ENCODE assay signal across 8 mouse cellular contexts in genomic region chr7:13033451-13034147, GRCm38 (mm10). TPM values are rescaled to one million over a fixed set of nuclear protein-coding genes. Genes with fewer than 3 reads are reported as not detected.
DNase-seq lines count a peak whose midpoint lies in the region; ATAC-seq and TF ChIP-seq lines count a peak whose summit lies in the region.

No protein-coding gene starts in this region.

- H3K27me3 ChIP-seq in megakaryocyte, embryonic 14.5 days (replicated peaks), result no peaks in the 10 kb centered on the region
- no peaks in the 10 kb centered on the region for H3K27me3 ChIP-seq in limb, embryonic 11.5 days (ENCODE audit: control insufficient read depth, insufficient read depth, low read length)
- no peaks in the 10 kb centered on the region for H3K27me3 ChIP-seq in small intestine, adult 2 months (ENCODE audit: control insufficient read depth, insufficient read depth, low read length)

- peak overlapping the region; percentile 86; the same call in 1 of the 2 replicates for H3K27ac ChIP-seq in limb, embryonic 11.5 days (replicated peaks; ENCODE audit: low read depth, low read length)
- H3K27ac ChIP-seq in small intestine, adult 2 months (ENCODE audit: insufficient read depth, low read depth, low read length), result peak overlapping the region; percentile 97

- peaks cover 69% of the 10 kb centered on the region for H3K4me1 ChIP-seq in megakaryocyte, embryonic 14.5 days
- H3K4me1 ChIP-seq in limb, embryonic 11.5 days (ENCODE audit: control insufficient read depth, insufficient read depth, low read length), result peaks cover 12% of the 10 kb centered on the region
- peaks cover 13% of the 10 kb centered on the region for H3K4me1 ChIP-seq in small intestine, adult 2 months (ENCODE audit: control insufficient read depth, insufficient read depth, insufficient read length, low read length)

- DNase-seq in cerebellum, adult 11 months, result peak; percentile 31
- DNase-seq in cerebellum, adult 9-11 months, result no peak
- DNase-seq in limb, embryonic 11.5 days (ENCODE audit: low spot score), result no peak
- DNase-seq in spleen, adult 18-20 months, result no peak
- DNase-seq in kidney, adult 8-10 months, result no peak

- no peak for TF ChIP-seq CTCF in small intestine, adult 2 months (IDR thresholded peaks at IDR 0.05; ENCODE audit: extremely low read depth, insufficient read length, insufficient replicate concordance, low read depth, low read length)

- WGBS in limb, embryonic 11.5 days, result 51% methylated on average over 13 of the region's 13 CpGs
- WGBS in small intestine, adult 2 months, result 21% methylated on average over 13 of the region's 13 CpGs

- H3K9me3 ChIP-seq in megakaryocyte, embryonic 14.5 days, result no peaks in the 10 kb centered on the region
- no peaks in the 10 kb centered on the region for H3K9me3 ChIP-seq in limb, embryonic 11.5 days (ENCODE audit: control insufficient read depth, low read length)

- peaks cover 72% of the 10 kb centered on the region for H3K36me3 ChIP-seq in megakaryocyte, embryonic 14.5 days (replicated peaks; ENCODE audit: low read length)
- peaks cover 43% of the 10 kb centered on the region for H3K36me3 ChIP-seq in limb, embryonic 11.5 days (ENCODE audit: control insufficient read depth, insufficient read depth, low read length)
- H3K36me3 ChIP-seq in small intestine, adult 2 months (ENCODE audit: control insufficient read depth, insufficient read depth, low read length), result peaks cover 46% of the 10 kb centered on the region

- H3K4me3 ChIP-seq in megakaryocyte, embryonic 14.5 days (replicated peaks), result peak overlapping the region; percentile 100
- H3K4me3 ChIP-seq in limb, embryonic 11.5 days (ENCODE audit: low read depth, low read length), result peak overlapping the region; percentile 50
- H3K4me3 ChIP-seq in small intestine, adult 2 months (ENCODE audit: low read depth, low read length), result peak overlapping the region; percentile 88

- ATAC-seq in megakaryocyte, adult 5-6 weeks (ENCODE audit: poor library complexity, severe bottlenecking), result no peak
- no peak for ATAC-seq in limb, embryonic 11.5 days (ENCODE audit: insufficient number of reproducible peaks, low FRiP score, low TSS enrichment, low read depth)

- no peak for TF ChIP-seq POLR2A in small intestine, adult 2 months (IDR thresholded peaks at IDR 0.05; ENCODE audit: low read depth, low read length)

- H3K9ac ChIP-seq in limb, embryonic 11.5 days (ENCODE audit: low read length), result peak overlapping the region; percentile 80

- peak overlapping the region; percentile 77 for H3K4me2 ChIP-seq in limb, embryonic 11.5 days (ENCODE audit: low read depth, severe bottlenecking)

RNA-seq across cellular contexts. Expression of gene Chmp2a, which starts 1.0 kb away (rescaled TPM):
- 404 and 592 TPM in 2 replicates for polyA plus RNA-seq in megakaryocyte, embryonic 14.5 days (2012; ENCODE audit: insufficient read depth, low replicate concordance)
- total RNA-seq in megakaryocyte, adult 5-6 weeks (2015), result 239 and 269 TPM in 2 replicates
- 272 and 348 TPM in 2 replicates for total RNA-seq in megakaryocyte, adult 5-6 weeks (2017)
- polyA plus RNA-seq in limb, embryonic 11.5 days (2014; fragmentation: Nextera tagmentation; extraction: Ambion mirVana), result 84.2 and 93.8 TPM in 2 replicates
- polyA plus RNA-seq in small intestine, adult 2 months (2012; rRNA removed), result 58.3 and 102 TPM in 2 replicates

RNA-seq across cellular contexts. Expression of gene Ube2m, which starts 4.5 kb away (rescaled TPM):
- 283 and 366 TPM in 2 replicates for polyA plus RNA-seq in megakaryocyte, embryonic 14.5 days (2012; ENCODE audit: insufficient read depth, low replicate concordance)
- total RNA-seq in megakaryocyte, adult 5-6 weeks (2015), result 92.1 and 97.9 TPM in 2 replicates
- total RNA-seq in megakaryocyte, adult 5-6 weeks (2017), result 86.1 and 101 TPM in 2 replicates
- 199 TPM in 2 replicates for polyA plus RNA-seq in limb, embryonic 11.5 days (2014; fragmentation: Nextera tagmentation; extraction: Ambion mirVana)
- 56.0 and 93.7 TPM in 2 replicates for polyA plus RNA-seq in small intestine, adult 2 months (2012; rRNA removed)

RNA-seq across cellular contexts. Expression of gene Mzf1, which starts 21.0 kb away (rescaled TPM):
- polyA plus RNA-seq in megakaryocyte, embryonic 14.5 days (2012; ENCODE audit: insufficient read depth, low replicate concordance), result 1.6 and 6.1 TPM in 2 replicates
- 0.16 and 0.52 TPM in 2 replicates for total RNA-seq in megakaryocyte, adult 5-6 weeks (2015)
- total RNA-seq in megakaryocyte, adult 5-6 weeks (2017), result 0.29 and 0.45 TPM in 2 replicates
- polyA plus RNA-seq in limb, embryonic 11.5 days (2014; fragmentation: Nextera tagmentation; extraction: Ambion mirVana), result 2.3 TPM in 2 replicates
- polyA plus RNA-seq in small intestine, adult 2 months (2012; rRNA removed), result 0.66 and 0.95 TPM in 2 replicates

RNA-seq across cellular contexts. Expression of gene Zbtb45, which starts 23.8 kb away (rescaled TPM):
- 52.8 and 179 TPM in 2 replicates for polyA plus RNA-seq in megakaryocyte, embryonic 14.5 days (2012; ENCODE audit: insufficient read depth, low replicate concordance)
- total RNA-seq in megakaryocyte, adult 5-6 weeks (2015), result 7.4 and 11.0 TPM in 2 replicates
- total RNA-seq in megakaryocyte, adult 5-6 weeks (2017), result 6.6 and 9.5 TPM in 2 replicates
- 30.6 and 31.5 TPM in 2 replicates for polyA plus RNA-seq in limb, embryonic 11.5 days (2014; fragmentation: Nextera tagmentation; extraction: Ambion mirVana)
- polyA plus RNA-seq in small intestine, adult 2 months (2012; rRNA removed), result 22.1 and 46.2 TPM in 2 replicates

RNA-seq across cellular contexts. Expression of gene Trim28, which starts 34.7 kb away (rescaled TPM):
- polyA plus RNA-seq in megakaryocyte, embryonic 14.5 days (2012; ENCODE audit: insufficient read depth, low replicate concordance), result 55.5 and 236 TPM in 2 replicates
- total RNA-seq in megakaryocyte, adult 5-6 weeks (2015), result 137 and 186 TPM in 2 replicates
- total RNA-seq in megakaryocyte, adult 5-6 weeks (2017), result 207 and 222 TPM in 2 replicates
- polyA plus RNA-seq in limb, embryonic 11.5 days (2014; fragmentation: Nextera tagmentation; extraction: Ambion mirVana), result 610 and 647 TPM in 2 replicates
- polyA plus RNA-seq in small intestine, adult 2 months (2012; rRNA removed), result 101 and 195 TPM in 2 replicates

Comparison
In these comparisons a context has a peak if more than half of its experiments do, and no peak if none do; other contexts are left out.
1. H3K4me3 ChIP-seq: peak in every context shown above with its lines; median percentile 100 in megakaryocyte, embryonic 14.5 days; 88 in small intestine, adult 2 months; 50 in limb, embryonic 11.5 days.